Mouse (Mus musculus) liver, embryonic 13.5 days (tissue): Measurements from ENCODE around the gene Daxx. TPM values are rescaled to one million over a fixed set of nuclear protein-coding genes. Genes with fewer than 3 reads are reported as not detected.

ENCODE experiments used
- ATAC-seq: fragments of 200-750 bp; cut with Nextera tagmentation; 2 replicates; pipeline ENCODE4 v1.8.0; 2017; ENCODE audit warnings: low read depth, mild to moderate bottlenecking, moderate number of reproducible peaks, moderate library complexity
- DNase-seq: peaks from one replicate; pipeline ENCODE4 v3.0.0; 2022
- H3K27ac ChIP-seq: fragments of 300-500 bp; sonication (generic); 2 replicates; pipeline ENCODE4 v1.5.1; 2015; ENCODE audit warnings: moderate library complexity, mild to moderate bottlenecking, inconsistent platforms
- H3K27me3 ChIP-seq: fragments of 300-500 bp; sonication (generic); 2 replicates; pipeline ENCODE4 v1.6.1; 2015; ENCODE audit warnings: mild to moderate bottlenecking, inconsistent platforms
- H3K36me3 ChIP-seq: fragments of 300-500 bp; sonication (generic); 2 replicates; pipeline ENCODE4 v1.6.1; 2015; ENCODE audit warnings: mild to moderate bottlenecking, inconsistent platforms
- H3K4me1 ChIP-seq: fragments of 300-500 bp; sonication (generic); replicated peaks from 2 replicates; pipeline ENCODE4 v1.6.1; 2015; ENCODE audit warnings: inconsistent platforms
- H3K4me2 ChIP-seq: fragments of 300-500 bp; sonication (generic); 2 replicates; pipeline ENCODE4 v1.6.1; 2015; ENCODE audit warnings: inconsistent platforms, mild to moderate bottlenecking, moderate library complexity
- H3K4me3 ChIP-seq: fragments of 300-500 bp; sonication (generic); replicated peaks from 2 replicates; pipeline ENCODE4 v1.5.1; 2015; ENCODE audit warnings: mild to moderate bottlenecking, inconsistent platforms
- H3K9ac ChIP-seq: fragments of 300-500 bp; sonication (generic); 2 replicates; pipeline ENCODE4 v1.6.1; 2015; ENCODE audit warnings: mild to moderate bottlenecking, inconsistent platforms
- H3K9me3 ChIP-seq: fragments of 300-500 bp; sonication (generic); replicated peaks from 2 replicates; pipeline ENCODE4 v1.6.1; 2016; ENCODE audit warnings: inconsistent platforms
- WGBS: fragments of 180-500 bp; shearing (Covaris S2); methylation state at CpG from one replicate; pipeline ENCODE4 v1.1.7; 2015; ENCODE audit not compliant: insufficient replicate concordance; 5-methylcytosine and 5-hydroxymethylcytosine counted together
- polyA plus RNA-seq: library from polyadenylated mRNA; unstranded; fragments of >200 nt; fragmentation: Nextera tagmentation; extraction: Ambion mirVana; gene quantifications from 2 replicates; pipeline ENCODE4 v1.2.1, GENCODE M21; 2015

Gene Daxx
- polyA plus RNA-seq, 1 experiment from 2014 or later, result 25.5 TPM

- Histone ChIP-seq H3K9ac (peak within 1 kb of the TSS; percentile 76), H3K27ac (peak within 1 kb of the TSS; percentile 82), H3K27me3 (no peaks in the 10 kb centered on the region), H3K4me3 (peak within 1 kb of the TSS; percentile 90), H3K4me1 (peaks cover 72% of the 10 kb centered on the region), H3K4me2 (peak within 1 kb of the TSS; percentile 81), H3K36me3 (peaks cover 63% of the 10 kb centered on the region), H3K9me3 (peaks cover 19% of the 10 kb centered on the region)
- ATAC-seq, result peak; percentile 86
- peak; percentile 90 for DNase-seq
- WGBS, result under 1% methylated on average over 34 of the region's 34 CpGs
These were observed 6.5 kb downstream of the Daxx start, which contains the start of the genes Tapbp and Zbtb22 for GRCm38 (mm10) chr17:33915671-33916250. Tapbp (plus strand) TSS chr17:33915899. Zbtb22 (plus strand) TSS chr17:33915904.

DNA sequence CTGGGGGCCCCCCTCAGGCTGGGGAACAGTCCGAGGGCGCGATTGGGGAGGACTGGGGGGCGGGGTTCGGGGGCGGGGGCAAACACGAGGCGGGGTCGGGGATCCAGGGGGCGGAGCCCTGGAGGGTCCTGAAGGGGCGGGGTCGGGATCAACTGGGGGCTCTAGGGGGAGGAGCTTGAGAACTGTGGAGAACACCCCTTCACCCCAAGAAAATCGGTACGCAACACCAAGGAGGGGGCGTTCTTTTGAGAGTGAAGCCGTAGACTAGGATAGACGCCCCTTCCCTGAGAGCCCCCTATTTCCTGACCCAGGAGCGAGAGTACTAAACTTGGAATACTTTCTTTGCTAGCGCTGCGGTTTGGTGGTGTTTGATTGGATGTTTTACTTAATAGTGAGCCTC, 7.1 kb downstream of the Daxx start:
- Histone ChIP-seq H3K27me3 (no peaks in the 10 kb centered on the region), H3K9me3 (peaks cover 19% of the 10 kb centered on the region), H3K36me3 (peaks cover 58% of the 10 kb centered on the region), H3K27ac (peak overlapping the region; percentile 82), H3K4me1 (peaks cover 72% of the 10 kb centered on the region), H3K4me2 (peak overlapping the region; percentile 81), H3K4me3 (peak overlapping the region; percentile 90), H3K9ac (peak overlapping the region; percentile 76)
- ATAC-seq (no peak), DNase-seq (no peak)
- WGBS, result 1% methylated on average over 17 of the region's 20 CpGs

DNA sequence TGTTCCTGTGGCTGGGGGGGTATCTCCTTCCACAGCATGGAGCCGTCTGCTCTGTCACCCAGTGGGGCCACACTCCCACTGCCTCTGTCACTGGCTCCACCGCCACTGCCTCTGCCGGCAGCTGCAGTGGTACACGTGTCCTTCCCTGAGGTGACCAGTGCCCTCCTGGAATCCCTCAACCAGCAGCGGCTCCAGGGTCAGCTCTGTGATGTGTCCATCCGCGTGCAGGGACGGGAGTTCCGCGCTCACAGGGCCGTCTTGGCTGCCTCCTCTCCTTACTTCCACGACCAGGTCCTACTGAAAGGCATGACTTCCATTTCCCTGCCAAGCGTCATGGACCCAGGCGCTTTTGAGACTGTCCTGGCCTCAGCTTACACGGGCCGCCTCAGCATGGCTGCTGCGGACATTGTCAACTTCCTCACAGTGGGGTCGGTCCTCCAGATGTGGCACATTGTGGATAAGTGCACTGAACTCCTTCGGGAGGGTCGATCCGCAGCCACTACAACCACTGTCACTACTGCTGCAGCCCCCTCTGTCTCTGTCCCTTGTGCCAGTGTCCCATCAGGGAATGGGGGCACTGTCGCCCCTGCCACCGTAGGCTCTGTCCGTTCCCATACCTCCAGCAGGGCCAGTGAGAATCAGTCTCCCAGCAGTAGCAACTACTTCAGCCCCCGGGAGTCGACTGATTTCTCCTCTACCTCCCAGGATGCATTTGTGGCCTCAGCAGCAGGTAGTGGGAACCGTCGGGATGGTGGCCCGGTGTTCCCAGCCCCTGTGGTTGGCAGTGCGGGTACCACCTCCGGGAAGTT, 7.8 kb downstream of the Daxx start:
- WGBS, result 83% methylated on average over 31 of the region's 31 CpGs
- DNase-seq, result no peak
- no peaks in the 10 kb centered on the region for H3K27me3 ChIP-seq
- H3K4me1 ChIP-seq, result peaks cover 70% of the 10 kb centered on the region
- H3K27ac ChIP-seq, result peak overlapping the region; percentile 82; the same call in 1 of the 2 replicates
- peak overlapping the region; percentile 81 for H3K4me2 ChIP-seq
- peak overlapping the region; percentile 76 for H3K9ac ChIP-seq
- peaks cover 19% of the 10 kb centered on the region for H3K9me3 ChIP-seq
- H3K4me3 ChIP-seq, result peak overlapping the region; percentile 90
- ATAC-seq, result no peak
- peaks cover 50% of the 10 kb centered on the region for H3K36me3 ChIP-seq

- WGBS, result 83% methylated on average over 18 of the region's 18 CpGs
- ATAC-seq, result no peak
These were observed 8.6 kb downstream of the Daxx start for GRCm38 (mm10) chr17:33917656-33918292.

GRCm38 (mm10) chr17:33918293-33919203, 9.3 kb downstream of the Daxx start:
- Histone ChIP-seq H3K9ac (peak overlapping the region; percentile 90), H3K36me3 (peaks cover 37% of the 10 kb centered on the region), H3K27me3 (no peaks in the 10 kb centered on the region), H3K4me3 (peak overlapping the region; percentile 90), H3K27ac (peak overlapping the region; percentile 96), H3K4me2 (peak overlapping the region; percentile 99), H3K4me1 (peaks cover 68% of the 10 kb centered on the region), H3K9me3 (peaks cover 19% of the 10 kb centered on the region)
- DNase-seq, result peak; percentile 66
- ATAC-seq, result peak; percentile 5
- WGBS, result 51% methylated on average over 37 of the region's 37 CpGs

More at GRCm38 (mm10) chr17:33917656-33918292, 8.6 kb downstream of the Daxx start:
- DNase-seq, result no peak
- Histone ChIP-seq H3K9ac (no peak overlapping the region), H3K4me2 (peak overlapping the region; percentile 99; the same call in 1 of the 2 replicates), H3K4me3 (peak overlapping the region; percentile 90), H3K4me1 (peaks cover 71% of the 10 kb centered on the region), H3K27ac (peak overlapping the region; percentile 96), H3K9me3 (peaks cover 19% of the 10 kb centered on the region), H3K36me3 (peaks cover 44% of the 10 kb centered on the region), H3K27me3 (no peaks in the 10 kb centered on the region)

GRCm38 (mm10) chr17:33919351-33920281, 10.4 kb downstream of the Daxx start:
- H3K4me1 ChIP-seq, result peaks cover 66% of the 10 kb centered on the region
- peaks cover 19% of the 10 kb centered on the region for H3K9me3 ChIP-seq
- ATAC-seq (peak; percentile 71), DNase-seq (peak; percentile 87)
- peak overlapping the region; percentile 90 for H3K9ac ChIP-seq
- peak overlapping the region; percentile 99 for H3K4me2 ChIP-seq
- no peaks in the 10 kb centered on the region for H3K27me3 ChIP-seq
- H3K36me3 ChIP-seq, result peaks cover 26% of the 10 kb centered on the region
- under 1% methylated on average over 52 of the region's 52 CpGs for WGBS
- peak overlapping the region; percentile 90 for H3K4me3 ChIP-seq
- peak overlapping the region; percentile 96 for H3K27ac ChIP-seq

DNA sequence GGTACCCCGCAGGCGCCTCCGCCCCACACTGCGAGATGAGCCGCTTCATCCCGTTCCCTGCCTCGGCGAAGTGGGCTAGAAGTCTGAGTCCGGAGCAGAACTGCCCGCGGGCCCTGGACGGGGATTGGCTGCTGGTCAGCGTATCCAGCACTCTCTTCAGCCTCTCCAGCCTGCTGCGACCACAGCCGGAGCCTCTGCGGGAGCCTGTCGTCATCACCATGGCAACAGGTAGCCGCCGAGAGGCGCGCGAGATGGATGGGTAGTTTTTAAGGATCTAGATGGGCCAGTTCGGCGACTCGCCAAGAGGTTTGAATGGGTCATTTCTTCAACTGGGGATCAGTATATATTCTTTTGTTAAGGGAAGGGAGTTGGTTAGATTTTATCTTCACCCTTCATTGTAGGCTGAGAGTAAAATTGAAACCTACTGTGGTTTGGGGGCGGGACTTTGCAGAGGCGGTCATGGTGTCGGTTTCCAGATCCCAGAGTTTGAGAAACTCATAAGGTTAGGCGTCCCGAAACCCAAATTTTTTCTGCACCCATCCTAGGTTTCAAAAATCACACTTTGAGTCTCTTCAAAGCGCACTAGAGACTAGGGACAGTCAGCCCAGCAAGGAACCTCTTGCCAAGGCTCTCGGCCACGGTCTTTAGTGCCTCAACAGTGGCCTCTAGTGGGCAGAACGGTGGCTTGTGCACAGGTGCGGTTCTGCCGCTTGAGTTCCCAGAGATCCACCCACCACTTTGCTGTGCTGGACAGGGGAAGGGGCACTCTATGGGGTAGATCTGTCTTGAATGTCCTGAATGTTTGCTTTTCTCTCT, 11.3 kb downstream of the Daxx start:
- peak; percentile 78 for DNase-seq
- H3K4me2 ChIP-seq, result peak overlapping the region; percentile 99
- H3K27ac ChIP-seq, result peak overlapping the region; percentile 96
- ATAC-seq, result no peak; the same call in 1 of the 2 replicates
- peak overlapping the region; percentile 90 for H3K9ac ChIP-seq
- peaks cover 66% of the 10 kb centered on the region for H3K4me1 ChIP-seq
- WGBS, result under 1% methylated on average over 36 of the region's 36 CpGs
- no peaks in the 10 kb centered on the region for H3K27me3 ChIP-seq
- H3K4me3 ChIP-seq, result peak overlapping the region; percentile 90
- peaks cover 19% of the 10 kb centered on the region for H3K9me3 ChIP-seq
- peaks cover 26% of the 10 kb centered on the region for H3K36me3 ChIP-seq

DNA sequence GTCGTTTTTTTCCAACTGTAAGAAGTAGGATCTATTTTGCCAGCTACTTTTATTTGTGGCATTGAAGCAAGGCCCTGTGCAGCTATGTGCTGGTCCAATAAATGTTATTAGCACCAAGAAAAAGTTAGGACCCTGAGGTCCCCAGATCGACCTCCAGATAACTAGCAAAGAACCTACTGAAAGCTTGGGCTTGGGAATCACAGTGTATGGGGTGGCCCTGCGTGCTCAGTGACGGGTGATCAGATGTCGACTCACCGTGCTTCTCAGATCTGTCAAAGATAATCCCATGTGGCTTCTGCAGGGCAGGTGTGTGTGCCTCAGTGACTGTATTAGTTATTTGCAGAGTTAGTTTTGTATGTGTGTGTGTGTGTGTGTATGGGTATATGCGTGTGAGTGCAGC, 12.1 kb downstream of the Daxx start:
- Histone ChIP-seq H3K4me2 (peak overlapping the region; percentile 99), H3K36me3 (peaks cover 34% of the 10 kb centered on the region), H3K4me3 (no peak overlapping the region), H3K4me1 (peaks cover 71% of the 10 kb centered on the region), H3K27me3 (no peaks in the 10 kb centered on the region), H3K9me3 (peaks cover 19% of the 10 kb centered on the region), H3K27ac (no peak overlapping the region), H3K9ac (no peak overlapping the region)
- no peak for ATAC-seq
- 76% methylated on average over 7 of the region's 7 CpGs for WGBS
- no peak for DNase-seq

DNA sequence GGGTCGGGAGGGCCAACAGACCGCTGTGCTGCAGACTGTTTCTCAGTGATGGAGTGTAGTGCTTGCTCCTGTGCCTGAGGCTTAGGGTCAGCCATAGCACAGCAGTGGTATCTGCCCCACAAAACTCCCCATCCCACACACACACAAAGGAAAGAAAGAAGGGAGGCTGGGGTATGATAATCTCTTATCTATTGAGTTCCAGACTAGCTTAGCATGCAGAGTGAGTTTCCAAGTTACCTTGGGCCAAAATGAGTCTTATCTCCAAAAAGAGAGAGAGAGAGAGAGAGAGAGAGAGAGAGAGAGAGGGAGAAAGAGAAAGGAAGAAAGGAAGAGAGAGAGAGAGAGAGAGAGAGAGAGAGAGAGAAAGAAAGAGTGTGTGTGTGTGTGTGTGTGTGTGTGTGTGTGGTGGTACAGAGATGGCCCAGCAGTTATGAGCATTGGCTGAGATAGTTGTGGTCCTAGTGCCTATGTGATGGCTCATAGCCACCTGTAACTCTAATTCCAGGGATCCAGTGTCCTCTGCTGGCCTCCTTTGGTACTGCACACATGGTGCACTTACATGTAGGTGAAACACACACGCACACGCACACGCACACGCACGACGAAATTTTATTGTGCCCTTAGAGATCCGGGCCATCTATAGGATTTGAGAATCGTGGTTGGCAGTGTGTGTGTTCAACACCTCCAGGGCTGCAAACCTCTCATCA, 15.5 kb downstream of the Daxx start:
- Histone ChIP-seq H3K27me3 (no peaks in the 10 kb centered on the region), H3K9me3 (no peaks in the 10 kb centered on the region), H3K9ac (no peak overlapping the region), H3K4me3 (no peak overlapping the region), H3K36me3 (peaks cover 25% of the 10 kb centered on the region), H3K4me2 (0 out of 2 replicates have a peak overlapping the region, but pooled peaks have one; percentile 18), H3K27ac (peak overlapping the region; percentile 70), H3K4me1 (peaks cover 55% of the 10 kb centered on the region)
- 67% methylated on average over 10 of the region's 10 CpGs for WGBS
- peak; percentile 47 for DNase-seq
- peak; percentile 39 for ATAC-seq
